Mouse (Mus musculus) limb, embryonic 10.5 days (tissue): ENCODE measurements around the gene Sry. TPM values are rescaled to one million over a fixed set of nuclear protein-coding genes. Genes with fewer than 3 reads are reported as not detected.

Experiments used
- DNase-seq: peaks from one replicate; pipeline ENCODE4 v3.0.0-alpha.2; 2017; ENCODE audit warnings: low spot score
- H3K27ac ChIP-seq: fragments of 300-500 bp; sonication (generic); 2 replicates; pipeline ENCODE4 v1.5.1; 2016; ENCODE audit warnings: mild to moderate bottlenecking
- H3K27me3 ChIP-seq: fragments of 300-500 bp; sonication (generic); 2 replicates; pipeline ENCODE4 v1.6.1; 2016; ENCODE audit warnings: low read depth, mild to moderate bottlenecking; ENCODE audit not compliant: poor library complexity, severe bottlenecking
- H3K36me3 ChIP-seq: fragments of 300-500 bp; sonication (generic); 2 replicates; pipeline ENCODE4 v1.6.1; 2016; ENCODE audit warnings: mild to moderate bottlenecking, moderate library complexity
- H3K4me1 ChIP-seq: fragments of 300-500 bp; sonication (generic); 2 replicates; pipeline ENCODE4 v1.6.1; 2016
- H3K4me3 ChIP-seq: fragments of 300-500 bp; sonication (generic); 2 replicates; pipeline ENCODE4 v1.5.1; 2016; ENCODE audit warnings: mild to moderate bottlenecking, moderate library complexity
- H3K9me3 ChIP-seq: fragments of 300-500 bp; sonication (generic); replicated peaks from 2 replicates; pipeline ENCODE4 v1.6.1; 2016; ENCODE audit warnings: mild to moderate bottlenecking
- WGBS: fragments of 180-500 bp; shearing (Covaris S2); methylation state at CpG from one replicate; pipeline ENCODE4 v1.1.7; 2016; 5-methylcytosine and 5-hydroxymethylcytosine counted together
- polyA plus RNA-seq: library from polyadenylated mRNA; unstranded; fragments of >200 nt; fragmentation: Nextera tagmentation; extraction: Ambion mirVana; gene quantifications from 2 replicates; pipeline ENCODE4 v1.2.1, GENCODE M21; 2016

The Sry gene
- polyA plus RNA-seq: not detected in 2 replicates

DNA sequence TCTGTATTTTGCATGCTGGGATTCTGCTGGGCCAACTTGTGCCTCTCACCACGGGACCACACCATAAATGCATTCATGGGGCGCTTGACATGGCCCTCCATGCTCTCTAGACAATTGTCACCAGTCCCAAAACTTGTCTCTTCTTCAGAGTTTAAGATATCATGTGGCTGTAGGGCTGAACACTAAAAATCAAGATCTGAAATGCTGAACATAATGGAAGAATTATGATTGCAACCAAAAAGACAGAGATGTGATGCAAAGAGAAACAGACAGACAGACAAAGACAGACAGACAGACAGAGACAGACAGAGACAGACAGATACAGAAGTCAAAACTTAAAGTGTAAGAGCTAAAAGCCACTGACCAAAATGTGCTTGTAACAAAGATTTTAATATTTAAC, at the start of gene Sry:
TSS of gene Sry (minus strand) at position 101 of the 400 bp plus-strand sequence.
- Histone ChIP-seq H3K27ac (no peak within 1 kb of the TSS), H3K27me3 (no peaks in the 10 kb centered on the region), H3K4me3 (no peak within 1 kb of the TSS), H3K4me1 (no peaks in the 10 kb centered on the region), H3K9me3 (no peaks in the 10 kb centered on the region), H3K36me3 (no peaks in the 10 kb centered on the region)
- no peak for DNase-seq
- WGBS: 82% methylated on average over 2 of the region's 2 CpGs

Other genes starting within 250 kb of the Sry start
- not detected in 2 replicates for gene H2al2c, start 64.6 kb downstream of the Sry start, polyA plus RNA-seq
- gene H2al2b, start 57.0 kb upstream of the Sry start, polyA plus RNA-seq: not detected in 2 replicates
- not detected in 2 replicates for gene Gm4064, start 132.5 kb upstream of the Sry start, polyA plus RNA-seq
- not detected in 2 replicates for gene Rbmy, start 167.0 kb upstream of the Sry start, polyA plus RNA-seq
- not detected in 2 replicates for gene Gm10256, start 167.0 kb upstream of the Sry start, polyA plus RNA-seq
- gene Gm10352, start 237.3 kb upstream of the Sry start, polyA plus RNA-seq: not detected in 2 replicates